Mouse (Mus musculus) midbrain, embryonic 13.5 days (tissue): ENCODE results near the gene Otud3. TPM values are rescaled to one million over a fixed set of nuclear protein-coding genes. Genes with fewer than 3 reads are reported as not detected.

Experiments used
- polyA plus RNA-seq: library from polyadenylated mRNA; unstranded; fragments of >200 nt; fragmentation: Nextera tagmentation; extraction: Ambion mirVana; gene quantifications from 2 replicates; pipeline ENCODE4 v1.2.1, GENCODE M21; 2015

Otud3 gene
- polyA plus RNA-seq, 1 experiment from 2014 or later, result 2.4 TPM

Other genes starting within 250 kb of the Otud3 start
- 0.66 and 0.73 TPM in 2 replicates for gene Pla2g2c, start 189.2 kb downstream of the Otud3 start, polyA plus RNA-seq
- 2.5 and 3.1 TPM in 2 replicates for gene Ubxn10, start 176.8 kb downstream of the Otud3 start, polyA plus RNA-seq
- 0.16 TPM in 1 of 2 replicates, not detected in the other for gene Pla2g2f, start 156.3 kb downstream of the Otud3 start, polyA plus RNA-seq
- gene Pla2g2d, start 138.2 kb downstream of the Otud3 start, polyA plus RNA-seq, result 0.07 and 0.22 TPM in 2 replicates
- gene Pla2g5, start 50.5 kb downstream of the Otud3 start, polyA plus RNA-seq, result 0.27 and 0.59 TPM in 2 replicates
- gene Gm13030, start 40.0 kb downstream of the Otud3 start, polyA plus RNA-seq, result not detected in 2 replicates
- gene Pla2g2e, start 36.0 kb downstream of the Otud3 start, polyA plus RNA-seq, result not detected in 2 replicates
- gene Rnf186, start 53.2 kb upstream of the Otud3 start, polyA plus RNA-seq, result 0.15 and 0.20 TPM in 2 replicates
- gene Tmco4, start 58.9 kb upstream of the Otud3 start, polyA plus RNA-seq, result 0.36 and 0.50 TPM in 2 replicates
- gene Htr6, start 161.6 kb upstream of the Otud3 start, polyA plus RNA-seq, result 0.11 and 0.14 TPM in 2 replicates
- 22.1 and 32.0 TPM in 2 replicates for gene Nbl1, start 179.0 kb upstream of the Otud3 start, polyA plus RNA-seq
- gene Minos1, start 217.2 kb upstream of the Otud3 start, polyA plus RNA-seq, result 414 and 419 TPM in 2 replicates